Mouse (Mus musculus): Measurements from ENCODE around the gene Fbxl22. TPM values are rescaled to one million over a fixed set of nuclear protein-coding genes. Genes with fewer than 3 reads are reported as not detected.

The Fbxl22 gene
- 0.46 TPM for polyA plus RNA-seq (2015; fragmentation: Illumina TruSeq; extraction: RNeasy Lipid Tissue Mini Kit (QIAGEN cat#74804); ENCODE audit: low read depth, low replicate concordance)

DNA sequence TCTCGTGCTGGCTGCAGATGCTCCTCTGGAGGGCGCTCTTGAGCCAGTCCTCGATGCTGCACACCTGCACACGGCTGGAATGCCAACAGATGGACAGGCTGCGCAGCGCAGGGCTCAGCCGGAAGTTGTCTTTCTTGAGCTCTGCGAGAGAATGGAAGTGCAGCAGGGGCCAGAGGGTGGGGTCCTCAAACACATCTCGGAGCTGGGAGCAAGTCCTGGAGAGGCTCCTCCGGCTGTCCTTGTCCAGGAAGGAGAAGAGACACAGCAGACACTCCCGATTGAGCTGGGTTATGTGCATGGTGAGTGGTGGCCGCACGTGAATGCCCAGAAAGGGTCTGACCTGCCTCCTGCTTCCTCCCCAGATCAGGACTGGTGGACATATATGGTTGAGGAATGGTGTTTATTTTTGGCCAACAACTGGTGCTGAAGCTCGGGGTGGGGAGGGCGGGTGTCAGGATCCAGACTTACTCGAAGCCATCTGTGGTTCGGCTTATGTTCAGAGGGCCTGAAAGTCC lies at the start of gene Fbxl22:
Gene Fbxl22, minus strand, starts transcription at position 338 of the 515 bp plus-strand sequence.

Other genes starting within 250 kb of the Fbxl22 start
- 51.3 TPM for gene Herc1, start 164.1 kb downstream of the Fbxl22 start, polyA plus RNA-seq (2015; fragmentation: Illumina TruSeq; extraction: RNeasy Lipid Tissue Mini Kit (QIAGEN cat#74804); ENCODE audit: low read depth, low replicate concordance)
- 21.5 TPM for gene Usp3, start 78.5 kb upstream of the Fbxl22 start, polyA plus RNA-seq (2015; fragmentation: Illumina TruSeq; extraction: RNeasy Lipid Tissue Mini Kit (QIAGEN cat#74804); ENCODE audit: low read depth, low replicate concordance)
- gene Car12, start 199.1 kb upstream of the Fbxl22 start, polyA plus RNA-seq (2015; fragmentation: Illumina TruSeq; extraction: RNeasy Lipid Tissue Mini Kit (QIAGEN cat#74804); ENCODE audit: low read depth, low replicate concordance), result 17.4 TPM

Data from brain, adult 10 weeks (tissue).